Mouse (Mus musculus): Measurements from ENCODE around the gene Syde2. TPM values are rescaled to one million over a fixed set of nuclear protein-coding genes. Genes with fewer than 3 reads are reported as not detected.

Gene Syde2
- total and polyA plus RNA-seq, 3 experiments: 0.02 to 0.76 TPM; not detected in 1

GRCm38 (mm10) chr3:146004347-146005051, 16.8 kb downstream of the Syde2 start:
- ATAC-seq (ENCODE audit: extremely low read depth, insufficient number of reproducible peaks, low FRiP score, poor library complexity, severe bottlenecking): no peak
- no peak for DNase-seq (ENCODE audit: low spot score)
- Histone ChIP-seq H3K27me3 (ENCODE audit: insufficient read depth, low read length) (no peaks in the 10 kb centered on the region; the same call in 1 of the 2 replicates), H3K4me1 (ENCODE audit: insufficient read depth, low read depth, low read length) (peaks cover 14% of the 10 kb centered on the region), H3K36me3 (replicated peaks) (no peaks in the 10 kb centered on the region), H3K9me3 (replicated peaks) (no peaks in the 10 kb centered on the region), H3K4me3 (ENCODE audit: low read depth, low read length) (no peak overlapping the region)
- no peak for TF ChIP-seq POLR2AphosphoS5 (IDR thresholded peaks at IDR 0.05; ENCODE audit: insufficient replicate concordance, low read depth, low read length)
- TF ChIP-seq CTCF (IDR thresholded peaks at IDR 0.05; ENCODE audit: low read depth, low read length): no peak
- TF ChIP-seq TAL1 (conservative IDR thresholded peaks at IDR 0.05; ENCODE audit: low read depth, low read length): no peak
- no peak for TF ChIP-seq GATA2 (IDR thresholded peaks at IDR 0.05; ENCODE audit: borderline replicate concordance, low read depth, low read length)
- TF ChIP-seq GATA1 (IDR thresholded peaks at IDR 0.05; ENCODE audit: borderline replicate concordance, low read length): no peak

DNA sequence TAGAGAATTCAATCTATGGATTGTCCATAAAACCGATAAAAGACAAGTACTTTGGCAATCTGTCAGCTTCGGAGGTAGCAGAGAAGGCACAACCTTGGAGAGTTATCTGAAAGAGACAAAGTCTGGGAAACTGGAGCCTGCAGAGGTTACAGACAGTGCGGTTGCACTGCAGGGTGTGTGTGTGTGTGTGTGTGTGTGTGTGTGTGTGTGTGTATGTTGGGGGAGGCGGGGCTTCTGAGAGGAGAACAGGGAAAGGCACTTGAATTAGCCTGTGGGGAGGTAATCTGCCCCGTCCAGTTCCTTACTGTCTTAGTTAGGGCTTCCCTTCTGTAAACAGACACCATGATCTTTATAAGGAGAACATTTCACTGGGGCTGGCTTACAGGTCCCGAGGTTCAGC, 20.2 kb downstream of the Syde2 start:
- no peak for TF ChIP-seq POLR2AphosphoS5 (IDR thresholded peaks at IDR 0.05; ENCODE audit: insufficient replicate concordance, low read depth, low read length)
- no peak for TF ChIP-seq CTCF (IDR thresholded peaks at IDR 0.05; ENCODE audit: low read depth, low read length)
- TF ChIP-seq GATA1 (IDR thresholded peaks at IDR 0.05; ENCODE audit: borderline replicate concordance, low read length): no peak
- no peak for TF ChIP-seq TAL1 (conservative IDR thresholded peaks at IDR 0.05; ENCODE audit: low read depth, low read length)
- TF ChIP-seq GATA2 (IDR thresholded peaks at IDR 0.05; ENCODE audit: borderline replicate concordance, low read depth, low read length): no peak
- Histone ChIP-seq H3K36me3 (replicated peaks) (no peaks in the 10 kb centered on the region), H3K4me3 (ENCODE audit: low read depth, low read length) (no peak overlapping the region), H3K27me3 (ENCODE audit: insufficient read depth, low read length) (no peaks in the 10 kb centered on the region), H3K4me1 (ENCODE audit: insufficient read depth, low read depth, low read length) (peaks cover 34% of the 10 kb centered on the region), H3K9me3 (replicated peaks) (no peaks in the 10 kb centered on the region)
- DNase-seq (ENCODE audit: low spot score) (no peak), ATAC-seq (ENCODE audit: extremely low read depth, insufficient number of reproducible peaks, low FRiP score, poor library complexity, severe bottlenecking) (no peak)

GRCm38 (mm10) chr3:146009859-146010645, 22.4 kb downstream of the Syde2 start:
- DNase-seq (ENCODE audit: low spot score) (no peak), ATAC-seq (ENCODE audit: extremely low read depth, insufficient number of reproducible peaks, low FRiP score, poor library complexity, severe bottlenecking) (no peak)
- no peaks in the 10 kb centered on the region for H3K9me3 ChIP-seq (replicated peaks)
- TF ChIP-seq POLR2AphosphoS5 (IDR thresholded peaks at IDR 0.05; ENCODE audit: insufficient replicate concordance, low read depth, low read length) (no peak), GATA2 (IDR thresholded peaks at IDR 0.05; ENCODE audit: borderline replicate concordance, low read depth, low read length) (no peak), TAL1 (conservative IDR thresholded peaks at IDR 0.05; ENCODE audit: low read depth, low read length) (no peak), GATA1 (IDR thresholded peaks at IDR 0.05; ENCODE audit: borderline replicate concordance, low read length) (no peak), CTCF (IDR thresholded peaks at IDR 0.05; ENCODE audit: low read depth, low read length) (no peak)
- H3K27me3 ChIP-seq (ENCODE audit: insufficient read depth, low read length): no peaks in the 10 kb centered on the region
- H3K4me3 ChIP-seq (ENCODE audit: low read depth, low read length): no peak overlapping the region
- peaks cover 34% of the 10 kb centered on the region for H3K4me1 ChIP-seq (ENCODE audit: insufficient read depth, low read depth, low read length)
- H3K36me3 ChIP-seq (replicated peaks): no peaks in the 10 kb centered on the region

DNA sequence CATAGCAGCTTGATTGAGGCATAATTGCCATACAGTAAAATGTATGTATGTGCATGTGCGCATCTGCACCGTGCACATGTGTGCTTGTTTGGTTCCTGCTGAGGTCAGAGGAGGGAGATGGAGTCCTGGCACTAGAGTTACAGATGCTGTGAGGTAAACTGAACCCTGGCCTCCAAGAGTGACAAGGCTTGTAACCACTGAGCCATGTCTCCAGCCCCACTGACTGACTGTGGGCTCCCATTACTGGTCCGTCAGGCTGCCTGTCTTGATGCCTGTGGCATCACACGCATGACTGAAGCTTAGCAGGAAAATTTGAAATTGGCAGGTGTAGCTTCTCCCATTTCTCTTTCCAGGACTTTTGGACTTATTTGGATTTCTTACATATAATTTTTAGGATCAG, 23.1 kb downstream of the Syde2 start:
- no peak for DNase-seq (ENCODE audit: low spot score)
- H3K4me1 ChIP-seq (ENCODE audit: insufficient read depth, low read depth, low read length): peaks cover 39% of the 10 kb centered on the region
- no peaks in the 10 kb centered on the region for H3K27me3 ChIP-seq (ENCODE audit: insufficient read depth, low read length)
- no peak overlapping the region for H3K4me3 ChIP-seq (ENCODE audit: low read depth, low read length)
- TF ChIP-seq CTCF (IDR thresholded peaks at IDR 0.05; ENCODE audit: low read depth, low read length): no peak
- TF ChIP-seq TAL1 (conservative IDR thresholded peaks at IDR 0.05; ENCODE audit: low read depth, low read length): no peak
- no peak for TF ChIP-seq GATA2 (IDR thresholded peaks at IDR 0.05; ENCODE audit: borderline replicate concordance, low read depth, low read length)
- TF ChIP-seq POLR2AphosphoS5 (IDR thresholded peaks at IDR 0.05; ENCODE audit: insufficient replicate concordance, low read depth, low read length): no peak
- no peak for ATAC-seq (ENCODE audit: extremely low read depth, insufficient number of reproducible peaks, low FRiP score, poor library complexity, severe bottlenecking)
- no peaks in the 10 kb centered on the region for H3K36me3 ChIP-seq (replicated peaks)
- no peaks in the 10 kb centered on the region for H3K9me3 ChIP-seq (replicated peaks)

- Histone ChIP-seq H3K36me3 (replicated peaks) (no peaks in the 10 kb centered on the region), H3K9me3 (replicated peaks) (no peaks in the 10 kb centered on the region), H3K4me3 (ENCODE audit: low read depth, low read length) (no peak overlapping the region; the same call in 1 of the 2 replicates), H3K27me3 (ENCODE audit: insufficient read depth, low read length) (no peaks in the 10 kb centered on the region), H3K4me1 (ENCODE audit: insufficient read depth, low read depth, low read length) (peaks cover 44% of the 10 kb centered on the region)
- ATAC-seq (ENCODE audit: extremely low read depth, insufficient number of reproducible peaks, low FRiP score, poor library complexity, severe bottlenecking) (peak; percentile 51), DNase-seq (ENCODE audit: low spot score) (no peak)
- TF ChIP-seq TAL1 (conservative IDR thresholded peaks at IDR 0.05; ENCODE audit: low read depth, low read length) (no peak), POLR2AphosphoS5 (IDR thresholded peaks at IDR 0.05; ENCODE audit: insufficient replicate concordance, low read depth, low read length) (no peak), CTCF (IDR thresholded peaks at IDR 0.05; ENCODE audit: low read depth, low read length) (no peak), GATA2 (IDR thresholded peaks at IDR 0.05; ENCODE audit: borderline replicate concordance, low read depth, low read length) (no peak), GATA1 (IDR thresholded peaks at IDR 0.05; ENCODE audit: borderline replicate concordance, low read length) (no peak)
Measured at GRCm38 (mm10) chr3:146011544-146012218, 24.0 kb downstream of the Syde2 start.

DNA sequence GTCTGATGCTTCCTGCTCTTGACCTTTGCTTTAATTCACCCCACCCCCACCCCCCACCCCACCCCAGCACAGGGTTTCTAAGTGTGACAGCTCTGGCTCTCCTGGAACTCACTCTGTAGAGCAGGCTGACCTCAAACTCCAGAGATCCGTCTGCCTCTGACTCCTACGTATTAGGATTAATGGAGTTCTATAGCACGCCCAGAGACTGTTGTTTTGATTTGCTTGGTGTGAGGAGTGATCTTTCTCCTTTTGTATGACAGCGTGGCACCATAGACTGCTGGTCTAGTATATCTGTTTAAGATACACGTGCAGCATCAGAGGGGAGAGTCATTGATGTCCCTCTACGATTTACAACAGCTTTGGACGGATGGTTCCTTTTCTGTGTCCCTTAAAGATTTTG, 25.8 kb downstream of the Syde2 start:
- TF ChIP-seq GATA2 (IDR thresholded peaks at IDR 0.05; ENCODE audit: borderline replicate concordance, low read depth, low read length): no peak
- TF ChIP-seq TAL1 (conservative IDR thresholded peaks at IDR 0.05; ENCODE audit: low read depth, low read length): no peak
- no peak for TF ChIP-seq CTCF (IDR thresholded peaks at IDR 0.05; ENCODE audit: low read depth, low read length)
- TF ChIP-seq POLR2AphosphoS5 (IDR thresholded peaks at IDR 0.05; ENCODE audit: insufficient replicate concordance, low read depth, low read length): no peak
- no peak for TF ChIP-seq GATA1 (IDR thresholded peaks at IDR 0.05; ENCODE audit: borderline replicate concordance, low read length)
- Histone ChIP-seq H3K4me1 (ENCODE audit: insufficient read depth, low read depth, low read length) (peaks cover 38% of the 10 kb centered on the region), H3K36me3 (replicated peaks) (no peaks in the 10 kb centered on the region), H3K27me3 (ENCODE audit: insufficient read depth, low read length) (no peaks in the 10 kb centered on the region), H3K9me3 (replicated peaks) (no peaks in the 10 kb centered on the region), H3K4me3 (ENCODE audit: low read depth, low read length) (no peak overlapping the region)
- DNase-seq (ENCODE audit: low spot score) (no peak), ATAC-seq (ENCODE audit: extremely low read depth, insufficient number of reproducible peaks, low FRiP score, poor library complexity, severe bottlenecking) (no peak)

All from G1E (cell line).